Mouse (Mus musculus): ENCODE measurements around the gene Tmem211. TPM values are rescaled to one million over a fixed set of nuclear protein-coding genes. Genes with fewer than 3 reads are reported as not detected.

The Tmem211 gene
- polyA plus RNA-seq, 1 experiment, result not detected

- no peak for TF ChIP-seq GATA1 (IDR thresholded peaks at IDR 0.05; ENCODE audit: low read length)
Measured at GRCm38 (mm10) chr5:113285541-113285940, 58.8 kb downstream of the Tmem211 start.

GRCm38 (mm10) chr5:113286048-113286447 lies 59.3 kb downstream of the Tmem211 start:
- TF ChIP-seq GATA1 (IDR thresholded peaks at IDR 0.05; ENCODE audit: low read length), result no peak

- no peak for TF ChIP-seq GATA1 (IDR thresholded peaks at IDR 0.05; ENCODE audit: low read length)
Measured at GRCm38 (mm10) chr5:113286591-113287520, 60.1 kb downstream of the Tmem211 start.

GRCm38 (mm10) chr5:113287762-113288161 lies 61.1 kb downstream of the Tmem211 start:
- no peak for TF ChIP-seq GATA1 (IDR thresholded peaks at IDR 0.05; ENCODE audit: low read length)

- no peak for TF ChIP-seq GATA1 (IDR thresholded peaks at IDR 0.05; ENCODE audit: low read length)
Measured at GRCm38 (mm10) chr5:113288490-113288889, 61.8 kb downstream of the Tmem211 start.

Other genes starting within 250 kb of the Tmem211 start
- not detected in 2 replicates for gene Grk3, start 211.1 kb upstream of the Tmem211 start, polyA plus RNA-seq (2012)
- not detected in 2 replicates for gene Crybb2, start 156.8 kb upstream of the Tmem211 start, polyA plus RNA-seq (2012)
- gene Crybb3, start 145.3 kb upstream of the Tmem211 start, polyA plus RNA-seq (2012), result not detected in 2 replicates
- not detected in 2 replicates for gene 2900026A02Rik, start 5.7 kb upstream of the Tmem211 start, polyA plus RNA-seq (2012)
- not detected in 2 replicates for gene Sgsm1, start 83.9 kb downstream of the Tmem211 start, polyA plus RNA-seq (2012)
- not detected in 2 replicates for gene Aym1, start 130.4 kb downstream of the Tmem211 start, polyA plus RNA-seq (2012)